Mouse (Mus musculus) T-helper 2 cell (primary cell): ENCODE data around the gene Cabp4.

ENCODE experiments used
- in situ Hi-C: fragments of 300-600 bp; cut with MboI, MseI; formaldehyde crosslinking; loops from one replicate; pipeline ENCODE4 v1.15.1; 2025; ENCODE audit warnings: high pct_unique_total_duplicates

Cabp4 gene

DNA sequence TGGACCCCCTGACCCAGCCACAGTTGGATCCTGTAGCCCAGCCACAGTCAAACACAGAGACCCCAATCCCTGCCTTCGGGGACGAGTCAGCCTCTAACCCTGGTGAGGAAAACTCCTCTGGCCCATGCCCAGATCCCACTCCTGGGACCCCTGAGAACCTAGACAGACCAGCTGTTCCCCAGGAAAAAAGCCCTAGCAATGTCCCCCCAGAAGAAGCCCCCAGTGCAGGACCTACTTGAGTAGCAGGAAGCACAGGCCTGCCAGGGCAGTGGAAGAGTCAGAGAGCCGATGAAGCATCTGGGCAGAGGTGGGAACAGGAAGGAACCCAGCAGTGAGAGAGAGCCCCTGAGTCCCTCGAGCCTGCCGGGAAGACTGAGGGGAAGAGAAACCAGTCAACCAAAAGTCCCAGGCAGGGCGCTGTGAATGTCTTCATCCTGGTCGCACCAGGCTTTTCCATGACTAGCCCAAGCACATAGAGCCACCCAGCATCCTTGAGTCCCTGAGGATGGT, at the start of gene Cabp4:
Gene Cabp4 (minus strand): TSS at position 275 of the 510 bp plus-strand sequence.
- in situ Hi-C loops, result loop anchor here (5.0 kb wide), 1 partner anchor 47 kb away; the partner anchor contains the start of genes Cdk2ap2 and Pitpnm1

GRCm38 (mm10) chr19:4193129-4193528, 49.3 kb upstream of the Cabp4 start:
- in situ Hi-C loops, result no loop called here

- in situ Hi-C loops, result no loop called here
Observed at GRCm38 (mm10) chr19:4192251-4192985, 48.6 kb upstream of the Cabp4 start.

- in situ Hi-C loops, result no loop called here
Observed at GRCm38 (mm10) chr19:4191528-4192250, 47.9 kb upstream of the Cabp4 start, which contains the start of gene Ppp1ca. Gene Ppp1ca (plus strand): TSS chr19:4192065.

DNA sequence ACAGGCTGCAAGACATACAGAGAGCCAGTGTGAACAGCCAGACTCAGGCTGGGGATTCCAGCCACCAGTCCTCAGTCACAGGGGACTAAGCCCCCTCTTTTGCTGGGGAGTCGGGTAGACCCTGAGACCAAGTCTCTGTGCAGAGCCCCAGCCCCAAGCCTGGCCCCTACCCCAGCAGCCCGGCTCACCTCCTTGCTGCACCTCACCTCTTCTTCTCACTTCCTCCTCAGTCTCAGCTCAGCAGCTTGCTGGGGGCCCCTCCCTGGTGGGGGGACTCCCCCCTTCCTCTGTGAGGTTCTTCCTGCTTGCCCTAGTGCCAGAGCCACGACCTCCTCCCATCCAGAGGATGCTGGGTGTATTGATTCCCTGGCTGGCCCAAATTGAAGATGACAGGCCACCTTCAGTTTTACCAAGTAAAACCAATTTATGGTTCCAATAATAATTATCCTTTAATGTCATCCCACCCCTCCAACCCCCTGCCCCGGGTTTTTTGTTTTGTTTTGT, 47.0 kb upstream of the Cabp4 start, which contains the start of gene Tbc1d10c:
Gene Tbc1d10c (minus strand): TSS at position 454 of the 504 bp plus-strand sequence.
- in situ Hi-C loops, result no loop called here

DNA sequence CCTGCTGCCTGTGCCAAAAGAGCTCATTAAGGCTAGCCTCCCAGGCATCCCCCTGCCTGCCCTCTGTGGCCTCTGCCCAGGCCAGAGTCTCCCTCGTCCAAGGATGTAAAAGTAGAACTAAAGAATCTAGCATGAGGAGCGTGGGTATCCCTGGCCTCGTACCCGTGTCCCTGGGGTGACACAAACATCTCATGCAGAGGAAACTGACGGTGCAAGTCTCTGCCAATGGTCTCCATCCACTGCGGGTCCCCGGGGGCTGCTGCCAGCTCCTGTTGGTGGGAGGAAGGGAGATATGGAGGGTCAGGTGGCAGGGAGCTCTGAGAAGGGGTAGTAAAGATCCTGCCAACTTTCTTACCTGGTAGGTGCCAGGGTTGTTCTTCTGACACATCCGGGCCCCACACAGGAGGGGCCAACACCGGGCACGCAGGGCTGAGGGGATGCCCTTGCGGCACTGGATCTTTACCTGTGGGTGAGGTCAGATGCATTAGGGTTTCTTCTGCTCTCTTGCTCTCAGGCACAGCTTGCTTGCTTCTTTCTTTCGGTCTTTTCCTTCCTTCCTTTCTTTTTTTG, 45.3 kb upstream of the Cabp4 start:
- in situ Hi-C loops, result no loop called here

DNA sequence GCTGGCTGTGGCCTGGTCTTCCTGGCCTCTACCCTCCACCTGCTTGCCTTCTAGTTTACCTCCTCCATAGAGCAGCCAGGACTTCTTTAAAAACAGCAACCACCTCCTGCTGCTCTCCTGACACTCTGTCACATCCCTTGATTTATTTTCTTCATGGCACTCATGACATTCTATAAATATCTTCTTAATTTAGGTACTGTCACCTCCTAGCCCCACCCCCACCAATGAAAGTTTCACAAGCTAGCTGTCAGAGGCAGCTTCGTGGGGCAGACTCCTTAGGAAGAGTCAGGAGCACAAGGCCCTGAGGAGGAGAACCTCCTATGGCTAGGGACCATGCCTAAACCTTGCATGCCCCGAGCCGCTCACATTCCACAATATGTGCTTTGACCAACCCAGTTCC, 43.5 kb upstream of the Cabp4 start:
- in situ Hi-C loops, result no loop called here

DNA sequence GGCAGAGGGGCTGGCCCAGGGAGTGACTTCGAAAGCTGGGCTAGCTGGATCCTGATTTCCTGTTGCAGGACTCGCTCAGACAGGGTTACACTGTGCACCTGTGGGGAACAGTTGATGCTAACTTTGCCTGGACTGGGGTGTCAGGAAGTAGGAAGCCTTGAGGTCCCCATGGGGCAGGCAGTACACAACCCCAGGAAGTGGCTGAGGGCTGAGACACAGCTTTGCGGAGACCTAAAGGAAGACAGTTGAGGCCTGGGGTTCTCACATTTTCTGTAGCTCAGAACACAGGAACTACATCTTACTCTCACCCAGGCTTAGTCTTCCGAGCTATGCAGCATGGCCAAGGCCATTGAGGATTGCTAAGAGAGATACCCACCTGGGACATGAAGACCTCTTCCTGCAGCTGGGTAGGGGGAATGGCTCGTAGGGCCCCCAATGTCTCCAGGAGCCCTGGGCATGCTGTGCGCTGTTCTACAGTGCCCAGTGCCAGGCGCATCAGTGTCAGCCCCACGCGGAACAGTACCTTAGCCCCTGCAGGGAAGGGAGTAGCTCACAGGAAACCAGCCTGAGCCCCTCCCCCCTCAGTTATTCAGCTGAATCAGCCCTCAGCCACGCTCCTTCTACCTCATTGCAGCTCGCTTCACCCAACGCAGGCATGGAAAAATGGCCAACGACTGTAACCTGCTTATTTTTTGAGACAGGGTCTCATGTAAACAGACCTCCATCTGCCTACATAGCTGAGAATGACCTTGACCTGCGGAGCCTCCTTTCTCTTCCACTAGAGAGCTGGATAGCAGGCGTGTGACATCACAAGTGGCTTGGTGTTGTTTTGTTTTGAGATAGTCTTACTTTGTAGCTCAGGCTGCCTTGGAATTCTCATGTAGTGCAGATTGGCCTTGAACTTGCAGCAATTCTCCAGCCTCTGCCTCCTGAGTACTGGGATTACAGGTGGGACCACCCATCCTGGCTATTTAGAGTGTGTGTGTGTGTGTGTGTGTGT, 41.4 kb upstream of the Cabp4 start:
- in situ Hi-C loops, result no loop called here

DNA sequence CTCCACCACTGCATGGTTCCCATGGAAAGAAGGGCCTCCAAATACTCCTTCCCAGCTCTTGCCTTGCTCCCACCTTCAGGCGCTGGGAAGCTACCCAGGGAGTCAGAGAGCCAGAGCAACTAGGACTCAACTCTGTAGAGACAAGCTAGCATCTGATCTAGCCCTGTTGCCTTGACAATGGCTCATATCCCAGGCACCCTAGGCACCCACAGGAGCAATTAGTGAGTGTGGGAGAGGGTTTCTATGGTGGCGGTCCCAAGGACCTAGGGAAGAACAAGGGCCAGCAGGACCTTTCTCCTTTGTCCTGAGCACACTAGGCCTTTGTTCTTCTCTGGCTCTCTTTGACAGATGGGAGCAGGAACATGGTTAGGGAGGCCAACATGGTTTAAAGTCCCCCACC, 39.9 kb upstream of the Cabp4 start:
- in situ Hi-C loops, result no loop called here

GRCm38 (mm10) chr19:4181892-4182291, 38.1 kb upstream of the Cabp4 start:
- in situ Hi-C loops, result no loop called here

DNA sequence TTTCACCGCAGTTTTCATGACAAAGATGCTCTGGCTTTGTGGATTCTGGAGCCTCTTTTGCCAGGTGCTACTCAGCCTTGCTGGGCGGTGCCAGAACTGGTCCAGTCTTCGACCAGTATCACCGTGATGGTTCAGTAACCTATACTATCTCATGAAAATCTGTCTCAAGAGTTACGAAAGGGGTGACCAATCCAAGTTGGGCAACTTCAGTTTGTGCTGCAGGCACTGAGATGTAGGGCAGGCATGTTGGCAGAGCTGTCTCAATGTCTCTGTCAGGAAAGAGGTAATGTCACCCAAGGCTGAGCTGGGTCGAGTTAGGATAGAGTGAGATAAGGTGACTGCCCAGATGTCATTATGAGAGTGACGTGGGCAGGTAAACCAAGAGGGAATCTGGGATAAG, 36.6 kb upstream of the Cabp4 start:
- in situ Hi-C loops, result no loop called here

DNA sequence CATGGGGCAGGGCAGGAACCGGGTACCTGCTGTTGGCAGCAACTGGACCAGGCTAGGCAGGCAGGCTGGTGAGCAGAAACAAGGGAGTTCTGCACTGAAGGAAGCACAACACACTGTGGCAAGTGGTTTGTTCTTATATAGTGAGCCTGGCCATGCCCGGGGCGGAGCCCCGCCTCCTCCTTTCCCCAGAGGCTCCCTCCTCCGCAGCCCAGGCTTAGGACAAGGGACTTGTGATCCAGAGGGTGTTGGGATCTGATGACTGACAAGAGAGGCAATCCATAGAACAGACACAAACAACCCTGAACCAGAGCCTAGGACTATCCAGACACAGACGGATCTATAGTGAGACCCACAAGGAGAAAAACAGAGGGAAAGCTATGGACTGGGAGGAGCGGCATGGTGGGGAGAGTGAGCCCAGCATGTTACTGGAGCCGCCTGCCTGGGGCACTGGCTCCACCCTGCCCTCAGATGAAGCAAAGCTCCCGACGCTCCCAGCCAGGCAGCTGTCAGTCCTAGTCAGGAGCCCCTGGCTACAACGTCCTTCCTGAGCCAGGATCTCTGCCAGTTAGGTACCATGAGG, 31.6 kb upstream of the Cabp4 start, which contains the start of gene Carns1:
Gene Carns1 (minus strand): TSS at position 112 of the 580 bp plus-strand sequence.
- in situ Hi-C loops, result no loop called here

DNA sequence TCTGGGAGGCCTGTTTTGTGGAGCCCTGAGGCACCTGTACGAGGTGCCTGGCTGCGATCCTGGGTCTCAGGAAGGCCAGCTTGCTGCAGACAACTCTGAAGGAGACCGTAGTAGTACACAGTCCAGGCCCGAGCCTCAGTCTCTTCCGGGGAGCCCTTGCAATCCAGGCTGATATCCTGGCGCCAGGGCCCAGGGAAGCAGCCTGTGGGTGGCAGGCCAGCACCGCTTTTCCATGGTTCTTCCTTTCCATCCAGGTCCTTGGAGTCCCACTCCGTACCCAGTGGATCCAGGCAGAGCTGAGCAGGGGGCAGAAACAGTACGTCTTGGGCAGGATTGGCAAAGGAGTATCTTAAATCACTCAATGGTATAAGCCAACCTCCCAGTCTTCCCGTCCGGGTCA, 29.1 kb upstream of the Cabp4 start:
- in situ Hi-C loops, result no loop called here

DNA sequence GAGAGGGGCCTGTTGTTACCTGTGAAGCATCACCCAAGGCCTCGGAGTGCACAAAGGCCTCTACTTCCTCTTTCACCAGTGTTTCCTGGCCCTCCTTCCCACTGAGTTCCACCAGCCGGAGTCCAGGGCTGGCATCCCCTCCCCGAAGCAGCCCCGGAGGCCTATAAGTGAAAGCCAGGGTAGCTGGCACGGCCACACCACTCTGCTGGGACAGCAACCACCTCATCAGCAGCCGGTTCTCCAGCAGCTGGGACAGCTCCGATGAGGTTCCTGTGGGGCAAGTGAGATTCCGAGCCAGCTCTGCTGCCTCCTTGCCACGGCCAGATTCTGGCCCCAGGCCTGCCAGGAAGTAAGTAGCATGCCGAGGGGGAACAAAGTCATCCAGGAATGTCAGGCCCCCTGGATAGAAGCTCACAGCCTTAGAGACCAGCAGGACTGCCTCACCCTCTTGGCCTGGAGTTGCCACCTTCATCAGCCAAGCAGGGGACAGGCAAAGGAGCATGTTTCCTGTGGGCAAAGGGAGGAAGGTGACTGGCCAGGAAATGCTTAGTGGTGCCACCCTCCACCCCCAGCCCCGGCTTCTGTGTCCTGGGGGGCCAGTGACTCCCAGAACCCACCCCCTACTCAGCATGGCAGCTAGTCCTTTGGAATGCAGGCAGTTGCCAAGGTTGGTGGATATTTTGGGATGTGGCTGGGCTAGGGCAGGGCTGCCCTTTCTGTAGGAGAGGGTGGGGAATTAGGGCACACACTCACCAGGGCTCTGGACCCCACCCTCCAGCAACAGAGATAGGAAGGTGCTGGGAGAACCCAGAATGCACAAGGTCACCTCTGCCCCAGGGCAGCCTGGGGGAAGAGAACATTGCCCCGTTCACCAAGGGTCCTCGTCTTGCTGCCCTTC, 27.8 kb upstream of the Cabp4 start:
- in situ Hi-C loops, result no loop called here

- in situ Hi-C loops, result no loop called here
Observed at GRCm38 (mm10) chr19:4170723-4171392, 27.0 kb upstream of the Cabp4 start.

DNA sequence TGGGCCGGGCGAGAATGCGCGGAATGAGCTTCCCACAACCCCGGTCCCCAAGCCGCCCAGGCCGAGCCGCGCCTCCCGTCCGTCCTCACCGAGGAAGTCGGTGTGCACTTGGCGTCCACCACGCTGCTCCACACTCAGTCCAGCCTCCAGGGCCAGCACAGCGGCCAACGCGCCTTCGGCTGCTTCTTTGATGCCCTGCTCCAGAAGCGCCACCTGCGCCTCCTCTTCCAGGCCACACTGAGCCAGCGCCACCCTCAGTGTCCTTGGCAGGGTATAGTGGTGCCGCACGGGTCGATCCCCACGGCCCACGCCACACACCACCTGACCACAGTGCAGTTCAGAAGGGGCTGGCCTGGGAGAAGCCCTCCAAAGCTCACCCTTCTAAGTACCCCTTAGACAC, 26.0 kb upstream of the Cabp4 start:
- in situ Hi-C loops, result no loop called here

DNA sequence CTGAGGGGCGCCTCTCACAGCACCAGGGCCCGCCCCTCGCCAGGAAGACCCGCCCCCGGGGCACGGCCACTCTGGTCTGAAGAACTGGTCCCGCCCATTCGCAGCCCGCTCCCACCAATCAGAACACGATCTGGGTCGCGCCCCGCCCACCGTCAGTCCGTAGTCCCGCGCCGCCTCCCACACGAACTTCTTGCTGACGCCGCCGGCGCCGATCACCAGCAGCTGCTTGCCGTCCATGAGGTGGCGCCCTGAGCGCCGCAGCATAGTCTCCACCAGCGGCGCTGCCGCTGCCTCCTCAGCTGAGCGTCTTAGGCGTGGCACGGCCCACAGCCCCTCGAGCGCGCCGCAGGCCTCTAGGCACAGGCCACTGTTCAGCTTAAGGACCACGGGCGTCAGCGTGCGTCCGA, 25.5 kb upstream of the Cabp4 start:
- in situ Hi-C loops, result no loop called here

GRCm38 (mm10) chr19:4166678-4167476, 23.0 kb upstream of the Cabp4 start:
- in situ Hi-C loops, result no loop called here
